Mouse (Mus musculus) retina, adult 2 months (tissue): Measurements from ENCODE around the gene Dhx36.
A peak's percentile ranks its signal among the peaks of the same experiment; 100 is the strongest.

Experiments
- DNase-seq: peaks from one replicate; pipeline ENCODE4 v3.0.0-alpha.2; 2012; ENCODE audit warnings: low read depth, low spot score

The Dhx36 gene

DNA sequence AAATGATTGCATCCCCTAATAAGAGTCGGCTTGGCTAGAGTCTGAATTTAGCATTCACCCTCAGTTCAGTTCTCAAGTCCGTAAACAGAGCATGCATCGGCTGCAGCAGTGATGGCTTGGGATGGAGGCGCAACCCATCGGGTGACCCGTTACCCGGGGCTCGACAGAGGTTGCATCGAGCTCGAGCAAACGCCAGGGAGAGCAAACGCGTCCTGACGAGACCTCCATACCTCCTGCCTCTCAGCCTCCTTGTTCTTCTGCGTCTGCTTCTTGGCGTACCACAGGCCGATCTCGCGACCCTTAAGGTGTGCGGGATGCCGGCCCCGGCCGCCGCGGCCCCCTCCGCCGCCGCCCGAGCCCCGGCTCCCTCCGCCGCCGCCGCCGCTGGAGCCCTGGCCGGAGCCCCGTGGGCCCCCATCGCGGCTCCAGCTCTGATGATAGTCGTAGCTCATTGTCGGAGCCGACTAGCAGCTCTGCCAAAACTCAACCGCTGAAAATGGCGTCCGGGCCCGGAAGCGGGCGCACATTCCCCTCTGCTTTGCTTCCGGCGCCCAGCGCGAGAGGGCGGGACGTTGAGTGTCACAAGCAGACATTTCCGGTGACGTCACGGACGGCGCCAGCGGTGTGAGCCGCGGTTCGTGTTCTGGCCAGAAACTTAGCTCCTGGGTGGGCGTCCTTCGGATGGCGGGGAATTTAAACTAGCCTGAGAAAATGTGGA lies at the start of gene Dhx36:
Dhx36 (minus strand) TSS at position 517 of the 718 bp plus-strand sequence.
- DNase-seq: peak; percentile 90

GRCm38 (mm10) chr3:62527593-62527992 lies 20.8 kb upstream of the Dhx36 start:
- no peak for DNase-seq

- no peak for DNase-seq
These were observed 20.4 kb upstream of the Dhx36 start for GRCm38 (mm10) chr3:62527160-62527559.

- no peak for DNase-seq
These were observed 423 bp upstream of the Dhx36 start for GRCm38 (mm10) chr3:62507206-62507647.

GRCm38 (mm10) chr3:62505166-62505900 lies 1.5 kb downstream of the Dhx36 start:
- DNase-seq: no peak

GRCm38 (mm10) chr3:62499327-62499726 lies 7.5 kb downstream of the Dhx36 start:
- DNase-seq: no peak

GRCm38 (mm10) chr3:62492568-62492967 lies 14.2 kb downstream of the Dhx36 start:
- DNase-seq: no peak

- no peak for DNase-seq
These were observed 22.5 kb downstream of the Dhx36 start for GRCm38 (mm10) chr3:62484340-62484739.

GRCm38 (mm10) chr3:62470179-62470578 lies 36.6 kb downstream of the Dhx36 start:
- DNase-seq: no peak

- DNase-seq: no peak
These were observed 42.5 kb downstream of the Dhx36 start for GRCm38 (mm10) chr3:62464276-62464675.

GRCm38 (mm10) chr3:62459483-62459882 lies 47.3 kb downstream of the Dhx36 start:
- DNase-seq: no peak

DNA sequence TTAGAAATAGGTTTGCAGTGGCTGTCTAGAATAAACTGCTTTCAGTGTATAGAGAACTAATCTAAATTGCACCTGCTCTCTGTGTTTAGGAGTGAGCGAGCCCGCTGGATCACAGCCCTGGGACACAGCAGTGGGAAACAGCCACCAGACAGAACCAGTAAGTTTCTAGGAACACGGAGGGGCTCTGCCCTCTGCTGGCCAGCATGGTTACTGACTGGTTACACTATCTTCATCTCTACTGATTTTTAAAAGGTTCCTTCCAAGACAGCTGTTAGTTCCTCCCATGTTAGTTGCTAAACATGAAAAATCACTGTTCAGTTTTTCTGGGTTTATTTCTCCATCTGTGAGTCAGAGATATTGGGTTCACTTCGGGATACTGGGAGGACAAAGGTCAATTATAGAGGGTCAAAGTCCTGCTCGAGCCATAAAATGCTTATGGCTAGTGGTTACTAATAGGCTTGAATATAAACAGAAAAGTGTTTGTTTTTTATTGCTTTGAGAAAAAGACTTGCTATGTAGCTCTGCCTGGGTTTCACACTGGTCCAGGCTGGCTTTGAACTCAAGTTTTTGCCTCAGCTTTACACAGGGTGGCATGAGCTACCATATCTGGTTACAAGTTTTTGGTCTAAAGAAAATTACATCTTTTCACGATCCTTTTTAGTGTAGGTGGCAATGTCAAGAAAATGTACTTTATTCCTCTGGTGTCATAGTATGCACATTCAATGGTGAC lies 48.4 kb downstream of the Dhx36 start:
- no peak for DNase-seq

DNA sequence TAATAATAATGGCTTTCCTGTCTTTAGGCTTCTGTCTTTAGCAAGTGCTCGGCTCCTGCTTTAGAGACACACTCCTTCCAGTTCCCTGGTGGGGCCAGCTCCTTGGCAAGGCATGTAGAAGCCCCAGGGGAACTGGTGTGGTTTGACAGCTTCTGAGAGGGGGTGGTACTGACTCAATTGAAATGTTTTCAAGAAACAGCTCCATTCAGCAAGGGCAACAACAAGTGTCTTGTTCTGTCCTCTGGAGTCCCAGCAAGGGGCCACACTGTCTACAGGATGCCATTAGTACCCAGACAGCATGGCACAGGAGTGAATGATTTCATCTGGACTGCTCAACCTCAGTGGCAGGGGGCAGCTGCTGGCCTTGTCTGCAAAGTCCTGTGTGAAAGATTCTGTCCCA lies 51.0 kb downstream of the Dhx36 start:
- no peak for DNase-seq

- no peak for DNase-seq
These were observed 52.7 kb downstream of the Dhx36 start for GRCm38 (mm10) chr3:62454096-62454495.

DNA sequence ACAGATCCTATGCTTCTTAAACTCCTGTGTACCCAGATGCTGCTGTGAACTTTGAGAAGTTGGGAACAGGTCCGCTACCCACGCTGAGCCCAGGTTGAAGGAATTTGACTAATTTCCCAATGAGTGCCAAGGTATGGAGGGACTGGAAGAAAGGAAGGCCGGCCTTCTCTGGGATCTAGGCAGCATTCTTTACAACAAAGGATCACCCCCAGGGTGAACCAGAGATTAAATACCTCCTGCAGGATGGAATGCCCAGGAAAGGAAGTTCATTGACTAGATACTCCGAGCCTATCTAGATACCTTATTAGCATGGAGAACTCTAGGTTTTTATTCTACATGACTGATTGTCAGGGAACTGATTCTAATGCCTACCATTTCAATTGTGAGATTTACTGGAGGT lies 53.8 kb downstream of the Dhx36 start:
- no peak for DNase-seq

DNA sequence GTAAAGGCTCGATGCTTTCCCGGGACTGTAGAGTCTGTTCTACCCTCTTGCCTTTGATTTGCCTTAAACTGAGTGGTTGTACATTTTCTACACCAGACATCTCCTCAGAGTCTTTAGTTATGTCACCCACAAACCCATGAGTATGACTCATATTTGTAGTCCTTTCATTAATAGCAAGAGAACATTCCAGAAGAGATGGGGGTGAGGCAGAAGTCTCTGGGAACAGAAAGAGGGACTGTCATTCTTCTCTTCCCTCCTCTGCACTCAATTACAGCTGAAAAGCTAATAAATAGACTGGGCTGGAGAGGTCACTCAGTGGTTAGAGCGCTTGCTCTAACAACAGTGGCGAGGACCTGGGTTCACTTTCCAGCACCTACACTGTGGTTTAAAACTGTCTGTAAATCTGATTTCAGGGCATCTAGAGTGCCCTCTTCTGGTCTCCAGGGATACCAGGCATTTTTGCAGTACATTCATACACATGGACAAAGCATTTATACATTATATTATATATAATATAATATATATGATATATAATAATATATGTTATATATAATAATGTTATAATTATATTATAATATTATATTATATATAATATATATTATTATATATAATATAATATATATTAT lies 56.8 kb downstream of the Dhx36 start:
- no peak for DNase-seq

DNA sequence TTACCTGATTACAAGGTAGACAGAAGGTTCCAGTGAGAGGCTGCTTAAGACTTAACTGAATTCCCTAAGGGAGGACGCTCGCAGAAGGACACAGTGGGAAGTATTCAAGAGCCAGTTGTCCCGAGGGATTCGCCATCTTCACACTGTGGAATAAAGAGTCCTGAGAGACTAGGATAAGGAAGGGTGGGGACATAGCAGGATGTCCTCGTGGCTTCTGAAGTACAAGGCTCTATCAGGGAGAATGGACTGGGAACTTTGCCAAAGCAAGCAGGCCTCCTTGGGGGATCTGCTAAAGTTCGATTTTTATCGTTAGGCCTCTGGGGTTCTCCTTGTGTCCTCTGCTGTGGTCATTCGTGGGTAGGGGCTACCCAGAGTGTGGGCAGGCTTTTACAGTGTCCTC lies 59.7 kb downstream of the Dhx36 start:
- no peak for DNase-seq

GRCm38 (mm10) chr3:62446271-62446670 lies 60.5 kb downstream of the Dhx36 start:
- no peak for DNase-seq

- no peak for DNase-seq
These were observed 63.1 kb downstream of the Dhx36 start for GRCm38 (mm10) chr3:62443582-62444194.

DNA sequence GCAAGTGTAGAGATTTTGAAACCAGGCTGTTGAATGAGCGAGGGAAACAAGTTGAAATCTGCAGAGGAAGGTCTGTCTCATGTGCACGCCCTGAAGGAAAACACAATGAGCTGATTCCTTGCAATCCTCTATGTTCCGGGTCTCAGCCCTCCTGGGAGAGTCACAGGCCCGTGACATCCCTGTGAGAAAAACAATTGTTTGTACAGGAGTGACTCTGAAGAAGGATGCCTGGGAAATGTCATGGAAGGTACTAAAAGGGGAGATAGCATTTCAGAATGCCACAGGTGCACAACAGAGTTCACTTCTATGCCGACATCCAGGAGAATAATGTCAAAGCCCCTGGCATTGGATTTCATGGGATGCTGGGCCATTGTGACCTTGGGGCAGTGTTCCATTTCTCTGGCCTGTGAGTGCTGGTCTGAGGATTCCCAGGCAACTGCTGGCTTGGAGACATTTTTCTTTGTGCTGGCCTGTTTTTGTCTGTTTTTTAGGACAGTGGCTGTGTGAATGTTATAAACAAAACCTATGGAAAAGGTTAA lies 66.3 kb downstream of the Dhx36 start:
- no peak for DNase-seq

GRCm38 (mm10) chr3:62435923-62436322 lies 70.9 kb downstream of the Dhx36 start:
- no peak for DNase-seq
